Mouse (Mus musculus) heart, embryonic 14.5 days (tissue): ENCODE results near the gene Slc6a16. TPM values are rescaled to one million over a fixed set of nuclear protein-coding genes. Genes with fewer than 3 reads are reported as not detected.

Experiments
- ATAC-seq: fragments of 200-750 bp; cut with Nextera tagmentation; 2 replicates; pipeline ENCODE4 v1.8.0; 2017; ENCODE audit warnings: low read depth, moderate TSS enrichment; ENCODE audit not compliant: insufficient number of reproducible peaks, insufficient read depth, low FRiP score
- H3K27ac ChIP-seq, 2 experiments: fragments of 200-500 bp in 1 of 2; fragments of 300-500 bp in 1 of 2; sonication (generic) in 1 of 2; replicated peaks in 1 of 2; 2 replicates each; pipeline ENCODE4 v1.5.1; 2012 to 2014; ENCODE audit warnings: low read depth in 2 of 2, low read length in 2 of 2, control low read depth in 1 of 2, mild to moderate bottlenecking in 1 of 2, mixed read lengths in 1 of 2; ENCODE audit not compliant: control insufficient read depth in 1 of 2, insufficient read depth in 1 of 2
- H3K27me3 ChIP-seq: fragments of 300-500 bp; sonication (generic); 2 replicates; pipeline ENCODE4 v1.6.1; 2014; ENCODE audit warnings: mild to moderate bottlenecking, low read length, control low read depth; ENCODE audit not compliant: control insufficient read depth, insufficient read depth
- H3K36me3 ChIP-seq: fragments of 300-500 bp; sonication (generic); 2 replicates; pipeline ENCODE4 v1.6.1; 2014; ENCODE audit warnings: mild to moderate bottlenecking, control low read depth, low read length, mixed read lengths; ENCODE audit not compliant: control insufficient read depth, insufficient read depth
- H3K4me1 ChIP-seq, 2 experiments: fragments of 200-500 bp in 1 of 2; fragments of 300-500 bp in 1 of 2; sonication (generic) in 1 of 2; 2 replicates each; pipeline ENCODE4 v1.6.1; 2012 to 2014; ENCODE audit warnings: low read length in 2 of 2, control low read depth in 1 of 2, mixed read lengths in 1 of 2; ENCODE audit not compliant: control insufficient read depth in 2 of 2, insufficient read depth in 2 of 2
- H3K4me2 ChIP-seq: fragments of 300-500 bp; sonication (generic); 2 replicates; pipeline ENCODE4 v1.6.1; 2014; ENCODE audit warnings: mild to moderate bottlenecking, low read length
- H3K4me3 ChIP-seq, 2 experiments: fragments of 200-500 bp in 1 of 2; fragments of 300-500 bp in 1 of 2; sonication (generic) in 1 of 2; 2 replicates each; pipeline ENCODE4 v1.5.1; 2012 to 2014; ENCODE audit warnings: low read length in 2 of 2, mild to moderate bottlenecking in 2 of 2, control low read depth in 1 of 2, low read depth in 1 of 2, moderate library complexity in 1 of 2; ENCODE audit not compliant: control insufficient read depth in 1 of 2, insufficient read depth in 1 of 2
- H3K9ac ChIP-seq: fragments of 300-500 bp; sonication (generic); 2 replicates; pipeline ENCODE4 v1.6.1; 2014; ENCODE audit warnings: mild to moderate bottlenecking, low read length
- H3K9me3 ChIP-seq: fragments of 300-500 bp; sonication (generic); 2 replicates; pipeline ENCODE4 v1.6.1; 2016; ENCODE audit warnings: low read length, control low read depth; ENCODE audit not compliant: control insufficient read depth
- WGBS: fragments of 180-500 bp; shearing (Covaris S2); extraction: QIAGEN DNeasy Blood & Tissue Kit; methylation state at CpG from one replicate; pipeline ENCODE4 v1.1.7; 2014; 5-methylcytosine and 5-hydroxymethylcytosine counted together
- polyA plus RNA-seq: library from polyadenylated mRNA; unstranded; fragments of >200 nt; fragmentation: Nextera tagmentation; extraction: Ambion mirVana; gene quantifications from 2 replicates; pipeline ENCODE4 v1.2.1, GENCODE M21; 2014

The Slc6a16 gene
- polyA plus RNA-seq, 1 experiment from 2014 or later, result 0.38 TPM

DNA sequence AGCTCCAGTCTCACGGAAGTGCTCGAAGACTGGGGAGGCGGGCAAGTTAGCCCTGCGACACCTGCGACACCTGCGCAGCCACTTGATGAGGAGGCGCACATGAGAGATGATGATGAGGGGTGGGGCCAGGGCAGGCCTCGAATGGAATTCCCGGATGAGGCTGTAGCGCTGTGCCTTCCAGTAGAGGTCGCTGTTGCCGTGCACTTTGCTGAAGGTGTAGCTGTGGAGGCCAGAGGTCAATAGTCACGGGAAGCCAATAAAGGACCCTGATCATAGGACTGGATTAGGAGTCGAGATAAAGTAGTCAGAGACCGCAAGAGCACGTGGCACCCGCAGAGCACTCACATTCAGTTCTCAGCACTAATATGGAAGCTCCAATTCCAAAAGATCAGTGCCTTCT, 64.4 kb downstream of the Slc6a16 start:
- 13% methylated on average over 17 of the region's 17 CpGs for WGBS

DNA sequence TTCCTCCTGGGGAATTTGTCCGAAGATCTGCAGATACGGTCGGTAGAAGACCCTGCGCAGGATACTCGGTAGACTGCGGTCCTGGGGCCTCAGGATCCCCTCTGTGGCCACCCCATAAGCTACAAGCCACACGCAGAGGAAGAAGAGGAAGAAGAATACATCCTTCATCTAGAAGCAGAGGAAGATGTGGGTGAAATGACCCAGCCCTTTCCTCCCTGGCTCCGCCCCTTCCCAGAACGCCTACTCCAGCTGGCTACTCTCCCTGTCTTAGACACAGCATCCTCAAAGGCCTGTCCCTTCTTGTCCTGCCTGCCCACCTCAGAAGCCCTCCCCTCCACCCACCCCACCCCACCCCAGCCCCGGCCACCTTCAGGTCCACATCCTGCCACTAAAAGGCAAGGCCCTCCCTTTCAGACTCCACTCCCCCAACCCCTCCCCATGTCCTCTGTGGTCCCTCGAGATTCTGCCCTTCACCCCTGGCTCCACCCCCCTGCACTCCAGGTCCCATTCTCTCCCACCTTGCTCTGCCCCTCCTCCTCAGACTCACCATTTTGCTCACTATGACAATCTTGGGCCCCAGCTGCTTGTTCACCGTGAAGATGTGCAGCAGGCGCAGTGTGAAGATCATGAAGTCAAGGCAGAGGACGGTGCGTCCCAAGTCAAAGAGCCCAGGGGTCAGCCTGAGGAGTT, 67.8 kb downstream of the Slc6a16 start:
- Histone ChIP-seq H3K9me3 (no peaks in the 10 kb centered on the region), H3K4me1 (peaks cover 4 to 14% of the 10 kb centered on the region in 2 experiments; a peak in 3 of 4 replicates), H3K36me3 (peaks cover 53% of the 10 kb centered on the region), H3K4me3 (no peak overlapping the region), H3K9ac (no peak overlapping the region), H3K4me2 (no peak overlapping the region), H3K27ac (no peak overlapping the region), H3K27me3 (no peaks in the 10 kb centered on the region)
- ATAC-seq, result no peak
- WGBS, result 74% methylated on average over 14 of the region's 15 CpGs

More for the DNA sequence above, 64.4 kb downstream of the Slc6a16 start:
- ATAC-seq, result no peak
- H3K27me3 ChIP-seq, result no peaks in the 10 kb centered on the region
- no peak overlapping the region for H3K27ac ChIP-seq
- H3K9ac ChIP-seq, result no peak overlapping the region
- peaks cover 55% of the 10 kb centered on the region for H3K36me3 ChIP-seq
- no peak overlapping the region for H3K4me3 ChIP-seq
- no peaks in the 10 kb centered on the region for H3K4me1 ChIP-seq
- H3K9me3 ChIP-seq, result no peaks in the 10 kb centered on the region
- no peak overlapping the region; the same call in 1 of the 2 replicates for H3K4me2 ChIP-seq

DNA sequence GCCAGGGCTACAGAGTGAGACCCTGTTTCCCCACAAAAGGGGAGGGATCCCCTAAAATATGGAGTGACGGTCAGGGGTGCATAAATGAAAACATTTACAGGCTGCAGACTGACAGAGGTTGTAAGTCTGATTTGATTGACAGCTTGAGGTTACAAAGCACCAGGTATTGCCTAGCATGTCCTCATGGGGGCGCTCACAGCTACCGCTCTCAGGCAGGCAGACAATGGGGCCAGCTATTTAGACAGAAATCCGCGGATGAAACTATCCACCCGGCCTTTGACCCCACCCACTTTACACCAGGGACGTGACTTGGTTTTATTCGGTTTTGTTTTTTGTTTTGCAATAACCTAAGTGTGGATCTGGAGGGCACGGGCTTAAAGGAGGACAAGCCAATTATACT, 68.6 kb downstream of the Slc6a16 start:
- Histone ChIP-seq H3K9ac (no peak overlapping the region), H3K4me1 (peaks cover 4 to 14% of the 10 kb centered on the region in 2 experiments; a peak in 3 of 4 replicates), H3K27me3 (no peaks in the 10 kb centered on the region), H3K36me3 (peaks cover 53% of the 10 kb centered on the region), H3K4me3 (no peak overlapping the region), H3K9me3 (no peaks in the 10 kb centered on the region), H3K27ac (no peak overlapping the region), H3K4me2 (no peak overlapping the region)
- no peak for ATAC-seq
- 19% methylated on average over 9 of the region's 9 CpGs for WGBS

DNA sequence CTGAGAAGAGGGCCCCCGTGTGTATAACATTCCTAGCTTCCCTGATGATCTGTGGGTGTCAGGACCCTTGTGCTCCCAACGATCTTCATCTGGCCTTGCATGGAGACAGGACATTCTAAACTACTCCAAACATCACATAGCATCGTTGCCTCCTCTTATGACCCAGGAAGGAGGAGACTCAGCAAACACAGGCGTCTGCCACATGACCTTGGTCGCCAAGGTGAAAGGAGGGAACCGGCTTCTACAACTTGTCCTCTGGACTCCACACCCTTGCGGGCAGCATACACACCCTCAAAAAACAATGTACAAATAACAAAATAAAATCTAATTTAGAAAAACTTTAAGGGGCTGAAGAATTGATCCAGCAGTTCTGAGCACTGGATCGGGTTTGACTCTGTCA, 71.1 kb downstream of the Slc6a16 start:
- Histone ChIP-seq H3K27me3 (no peaks in the 10 kb centered on the region), H3K4me1 (peaks cover 4 to 14% of the 10 kb centered on the region in 2 experiments; a peak in 3 of 4 replicates), H3K4me3 (no peak overlapping the region), H3K27ac (no peak overlapping the region), H3K4me2 (no peak overlapping the region), H3K36me3 (peaks cover 61% of the 10 kb centered on the region), H3K9ac (peak overlapping the region; percentile 21; the same call in 1 of the 2 replicates), H3K9me3 (no peaks in the 10 kb centered on the region)
- WGBS, result 36% methylated on average over 8 of the region's 8 CpGs
- ATAC-seq, result no peak

DNA sequence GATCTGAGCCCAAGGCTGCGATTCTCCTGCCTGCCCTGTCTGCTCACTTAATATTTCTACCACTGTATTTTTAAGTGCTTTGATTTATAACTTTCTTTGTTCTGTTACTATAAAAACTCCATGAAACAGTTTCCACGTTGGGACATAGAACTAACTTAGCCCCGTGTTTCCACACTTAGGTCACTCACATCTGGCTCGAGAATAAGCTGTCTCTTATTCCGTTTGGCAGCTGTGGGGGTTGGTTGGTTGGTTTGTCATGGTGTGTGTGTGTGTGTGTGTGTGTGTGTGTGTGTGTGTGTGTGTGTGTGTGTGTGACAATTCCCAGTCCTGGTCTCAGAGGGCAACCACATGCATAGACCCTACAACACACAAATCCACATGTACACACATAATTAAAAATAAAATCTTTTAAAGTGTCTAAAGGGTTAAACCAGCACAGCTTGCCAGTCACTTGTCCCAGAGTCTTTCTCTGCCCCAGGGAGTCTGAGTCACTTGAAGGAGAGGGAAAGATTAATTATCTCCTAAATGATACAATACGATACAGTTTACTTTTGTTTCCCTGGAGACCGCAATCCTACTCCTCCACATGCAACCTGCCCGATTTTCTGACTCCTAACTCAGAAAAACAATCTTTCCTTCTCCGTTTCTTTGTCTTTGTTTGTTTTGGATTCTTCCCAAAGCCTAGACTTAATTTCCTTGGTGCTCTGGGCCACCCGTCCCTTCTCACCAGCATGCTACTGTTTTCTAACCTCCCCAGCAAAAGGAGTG, 72.0 kb downstream of the Slc6a16 start:
- Histone ChIP-seq H3K4me2 (no peak overlapping the region), H3K9ac (0 out of 2 replicates have a peak overlapping the region, but pooled peaks have one; percentile 21), H3K27me3 (no peaks in the 10 kb centered on the region), H3K27ac (peak overlapping the region; percentile 12 to 45), H3K36me3 (peaks cover 65% of the 10 kb centered on the region), H3K9me3 (no peaks in the 10 kb centered on the region), H3K4me3 (no peak overlapping the region), H3K4me1 (peaks cover 4 to 14% of the 10 kb centered on the region in 2 experiments; a peak in 3 of 4 replicates)
- no peak for ATAC-seq
- 36% methylated on average over 10 of the region's 10 CpGs for WGBS

DNA sequence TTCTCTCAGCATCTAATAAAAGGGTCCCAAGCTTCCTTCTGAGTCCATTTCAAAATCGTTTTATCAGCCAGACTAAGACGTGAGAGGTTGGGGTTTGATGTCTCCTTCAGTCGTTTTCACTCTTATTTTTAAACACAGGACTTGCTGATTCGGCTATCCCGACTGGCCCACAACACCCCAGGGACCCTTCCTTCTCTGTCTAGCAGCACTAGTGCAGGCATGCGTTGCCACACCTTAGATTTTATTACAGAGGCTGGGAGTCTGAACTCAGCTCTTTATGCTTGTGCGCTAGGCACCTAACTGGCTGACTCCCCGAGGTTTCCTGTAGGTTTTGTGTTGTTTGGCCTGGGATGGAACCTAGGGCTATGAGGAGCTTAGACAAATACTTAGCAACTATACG, 72.6 kb downstream of the Slc6a16 start:
- H3K9me3 ChIP-seq, result no peaks in the 10 kb centered on the region
- peak overlapping the region; percentile 12 to 45 for H3K27ac ChIP-seq
- H3K4me3 ChIP-seq, result no peak overlapping the region
- no peaks in the 10 kb centered on the region for H3K27me3 ChIP-seq
- H3K36me3 ChIP-seq, result peaks cover 65% of the 10 kb centered on the region
- H3K9ac ChIP-seq, result no peak overlapping the region
- peaks cover 4 to 14% of the 10 kb centered on the region in 2 experiments; a peak in 3 of 4 replicates for H3K4me1 ChIP-seq
- WGBS, result 48% methylated on average over 9 of the region's 9 CpGs
- H3K4me2 ChIP-seq, result no peak overlapping the region
- no peak for ATAC-seq

DNA sequence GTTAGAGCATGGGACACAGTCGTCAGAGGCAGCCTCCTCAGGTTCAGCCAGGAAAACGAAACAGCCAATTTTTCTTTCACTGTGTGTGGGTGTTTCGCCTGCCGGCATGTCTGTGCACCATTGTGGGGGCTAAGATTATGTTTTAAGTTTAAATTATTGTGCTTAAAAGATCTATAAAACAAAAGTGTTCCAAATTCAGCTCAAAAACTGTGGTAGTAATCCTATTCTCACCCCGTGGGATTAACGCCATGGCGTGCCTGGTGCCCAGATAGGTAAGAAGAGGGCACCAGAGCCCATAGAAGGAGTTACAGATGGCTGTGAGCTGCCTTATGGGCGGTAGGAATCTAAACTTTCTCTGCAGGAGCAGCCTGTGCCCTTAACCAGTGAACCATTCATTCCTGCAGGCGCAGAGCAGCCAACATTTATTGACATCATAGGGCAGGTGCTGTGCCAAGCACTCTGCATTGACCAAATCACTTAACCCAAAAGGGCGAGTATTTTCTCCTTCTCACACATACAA, 74.4 kb downstream of the Slc6a16 start:
- Histone ChIP-seq H3K9me3 (no peaks in the 10 kb centered on the region), H3K36me3 (peaks cover 64% of the 10 kb centered on the region), H3K27ac (no peak overlapping the region), H3K4me2 (no peak overlapping the region), H3K27me3 (no peaks in the 10 kb centered on the region), H3K4me3 (no peak overlapping the region), H3K4me1 (peaks cover 4 to 14% of the 10 kb centered on the region in 2 experiments; a peak in 3 of 4 replicates), H3K9ac (no peak overlapping the region)
- ATAC-seq, result no peak
- 84% methylated on average over 10 of the region's 10 CpGs for WGBS
